Mouse (Mus musculus) left cerebral cortex, postnatal 25 days (tissue): ENCODE results near the gene Gm7137. TPM values are rescaled to one million over a fixed set of nuclear protein-coding genes. Genes with fewer than 3 reads are reported as not detected.
"Not testable (repeated sequence)": the region's sequence is repeated elsewhere in the genome, so short reads cannot be mapped to it uniquely, and the experiment has no call there.

Experiments
- DNase-seq, 2 experiments: peaks; one replicate each; pipeline ENCODE4 v3.0.0; 2022; ENCODE audit warnings: low spot score in 2 of 2, mixed read lengths in 1 of 2
- intact Hi-C: fragments of 180-260 bp; cut with DNase I; formaldehyde crosslinking; loops from one replicate; pipeline ENCODE4 v1.15.1; 2025
- total RNA-seq, 2 experiments: library from RNA; stranded (reverse); gene quantifications; 2 replicates each; pipeline ENCODE4 v1.2.3; 2021

Gene Gm7137
- total RNA-seq, 2 experiments from 2014 or later, result not detected

DNA sequence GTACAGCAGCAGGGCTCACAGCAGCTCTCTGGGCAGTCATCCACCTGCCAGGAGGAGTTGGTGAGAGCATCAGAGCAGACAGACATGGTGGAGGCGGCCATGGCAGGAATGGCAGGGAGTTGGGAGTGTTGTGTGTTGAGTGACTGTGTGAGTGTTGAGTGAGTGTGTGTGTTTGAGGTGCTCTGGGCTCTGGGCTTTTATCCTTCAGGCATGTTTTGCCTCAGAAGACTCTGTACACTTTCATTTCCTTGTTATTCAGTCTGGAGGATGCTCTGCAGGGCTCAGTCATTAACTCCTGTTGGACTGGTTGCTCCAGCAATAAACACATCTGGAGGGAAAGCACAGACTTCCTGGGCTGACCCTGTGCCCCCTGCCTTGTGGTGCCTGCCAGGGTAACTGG is 28.4 kb downstream of the Gm7137 start, which contains the start of gene Gm3233:
Gene Gm3233 (minus strand): TSS at position 101 of the 400 bp plus-strand sequence.
- DNase-seq, intact Hi-C loops: not testable (repeated sequence)

GRCm38 (mm10) chr10:77753448-77753847 is 34.6 kb downstream of the Gm7137 start:
- intact Hi-C loops, result no loop called here
- no peak for DNase-seq

- intact Hi-C loops, result not testable (repeated sequence)
Observed at GRCm38 (mm10) chr10:77752312-77752711, 35.7 kb downstream of the Gm7137 start.

GRCm38 (mm10) chr10:77751254-77751653 is 36.7 kb downstream of the Gm7137 start, which contains the start of gene Gm9736:
Gm9736 (minus strand) TSS chr10:77751354.
- DNase-seq, intact Hi-C loops: not testable (repeated sequence)

More at GRCm38 (mm10) chr10:77752312-77752711, 35.7 kb downstream of the Gm7137 start:
- not testable (repeated sequence) for DNase-seq

GRCm38 (mm10) chr10:77750686-77751085 is 37.3 kb downstream of the Gm7137 start:
- intact Hi-C loops, DNase-seq: not testable (repeated sequence)

GRCm38 (mm10) chr10:77741924-77742688 is 45.9 kb downstream of the Gm7137 start, which contains the start of gene Gm18596:
Gm18596 (minus strand) TSS chr10:77742638.
- DNase-seq, intact Hi-C loops: not testable (repeated sequence)

GRCm38 (mm10) chr10:77738929-77739328 is 49.1 kb downstream of the Gm7137 start:
- intact Hi-C loops, result no loop called here
- DNase-seq, result no peak

Other genes with a start within 250 kb of the Gm7137 start
- 10 to 100 TPM; 71.0 to 87.6 TPM for gene Pttg1ip, start 206.5 kb downstream of the Gm7137 start, total RNA-seq
- 100 to 1,000 TPM; 133 to 140 TPM for gene Sumo3, start 182.1 kb downstream of the Gm7137 start, total RNA-seq
- gene Gm49325, start 182.0 kb downstream of the Gm7137 start, total RNA-seq, result 10 to 100 TPM; 14.2 to 16.3 TPM
- 10 to 100 TPM; 43.7 to 51.3 TPM for gene Ube2g2, start 165.9 kb downstream of the Gm7137 start, total RNA-seq
- gene Tspear, start 101.6 kb downstream of the Gm7137 start, total RNA-seq, result under 1 TPM in 1 of 2 experiments, not detected in 1; 0.14 TPM
- gene Gm19402, start 97.4 kb downstream of the Gm7137 start, total RNA-seq, result not detected
- not detected for gene Gm9508, start 91.0 kb downstream of the Gm7137 start, total RNA-seq
- not detected for gene Gm10272, start 81.6 kb downstream of the Gm7137 start, total RNA-seq
- not detected for gene Gm10024, start 76.7 kb downstream of the Gm7137 start, total RNA-seq
- not detected for gene Gm10142, start 72.4 kb downstream of the Gm7137 start, total RNA-seq
- not detected for gene Krtap12-1, start 67.6 kb downstream of the Gm7137 start, total RNA-seq
- not detected for gene Gm10100, start 61.7 kb downstream of the Gm7137 start, total RNA-seq
- gene Gm18596, start 45.6 kb downstream of the Gm7137 start, total RNA-seq, result not detected
- gene Gm9736, start 36.8 kb downstream of the Gm7137 start, total RNA-seq, result not detected
- not detected for gene Gm3233, start 28.5 kb downstream of the Gm7137 start, total RNA-seq
- not detected for gene Gm3238, start 16.9 kb downstream of the Gm7137 start, total RNA-seq
- not detected for gene Gm7138, start 11.3 kb downstream of the Gm7137 start, total RNA-seq
- gene Gm3250, start 5.7 kb downstream of the Gm7137 start, total RNA-seq, result not detected
- gene Gm9639, start 6.9 kb upstream of the Gm7137 start, total RNA-seq, result not detected
- not detected for gene Gm19668, start 10.9 kb upstream of the Gm7137 start, total RNA-seq
- gene Gm9507, start 23.6 kb upstream of the Gm7137 start, total RNA-seq, result not detected
- not detected for gene Gm2696, start 26.5 kb upstream of the Gm7137 start, total RNA-seq
- gene Krtap10-4, start 38.9 kb upstream of the Gm7137 start, total RNA-seq, result not detected
- not detected for gene Krtap10-10, start 47.7 kb upstream of the Gm7137 start, total RNA-seq
- gene Gm36176, start 58.6 kb upstream of the Gm7137 start, total RNA-seq, result not detected
- not detected for gene Gm10318, start 64.7 kb upstream of the Gm7137 start, total RNA-seq
- not detected for gene Gm3285, start 73.8 kb upstream of the Gm7137 start, total RNA-seq
- gene Lrrc3, start 114.3 kb upstream of the Gm7137 start, total RNA-seq, result 10 to 100 TPM; 13.2 to 13.6 TPM
- 10 to 100 TPM; 32.3 to 44.9 TPM for gene Trpm2, start 182.4 kb upstream of the Gm7137 start, total RNA-seq
- 10 to 100 TPM; 30.3 to 34.7 TPM for gene 1810043G02Rik, start 190.3 kb upstream of the Gm7137 start, total RNA-seq
- 100 to 1,000 TPM; 145 to 149 TPM for gene Pfkl, start 221.9 kb upstream of the Gm7137 start, total RNA-seq